Mouse (Mus musculus): Measurements from ENCODE around the gene Pcdh18.

Gene Pcdh18
- long read RNA-seq, experiment 1, full-length matches to known transcripts = 2 of 2 reads
- long read RNA-seq, experiment 1, partial matches to known transcripts = 0 of 2 reads
- long read RNA-seq, experiment 1, other reads (novel, unspliced or antisense) = 0 of 2 reads
- long read RNA-seq, experiment 2, full-length matches to known transcripts = 1 of 3 reads
- long read RNA-seq, experiment 2, partial matches to known transcripts = 0 of 3 reads
- long read RNA-seq, experiment 2, other reads (novel, unspliced or antisense) = 2 of 3 reads

DNA sequence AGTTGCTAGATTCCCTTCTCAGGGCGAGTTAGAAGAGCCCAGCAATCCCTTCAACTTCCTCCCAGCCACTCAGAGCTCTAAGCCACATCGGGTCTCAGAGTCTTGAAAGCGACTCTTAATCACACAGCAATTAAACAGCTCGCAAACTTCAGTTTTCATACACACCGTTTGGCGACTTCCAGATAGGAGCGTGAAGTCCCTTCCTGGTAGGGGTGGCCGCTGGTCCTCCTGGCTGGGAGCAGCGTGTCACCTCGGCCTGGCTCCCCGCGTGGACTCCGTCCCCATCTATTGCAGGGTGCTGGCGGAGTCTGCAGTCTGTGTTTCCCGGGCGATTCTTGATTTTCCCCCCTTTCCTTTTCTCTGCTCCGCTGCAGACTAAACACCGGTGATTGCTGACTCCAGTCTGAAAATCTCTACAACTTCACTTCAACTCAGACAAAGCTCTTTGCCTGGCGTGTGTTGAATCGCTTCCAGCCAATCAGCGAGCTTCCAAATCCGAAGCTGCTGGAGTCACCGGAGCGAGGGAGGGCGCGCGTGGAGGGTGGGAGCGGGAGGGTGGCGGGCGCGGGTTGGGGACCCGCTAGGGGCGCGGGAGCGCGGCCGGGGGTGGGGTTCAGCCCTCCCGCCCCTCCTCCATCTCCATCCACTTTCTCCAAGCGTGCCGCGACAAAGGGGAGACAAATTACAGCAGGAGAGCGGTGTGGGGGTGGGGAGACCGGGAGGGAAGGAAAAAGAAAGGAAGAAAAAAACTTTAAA is at the start of gene Pcdh18:
Pcdh18 (minus strand) TSS at position 456 of the 756 bp plus-strand sequence.
- intact Hi-C loops (cut with DNase I) = loop anchor here (10.0 kb wide), 1 partner anchor 318 kb away; no protein-coding TSS in a partner anchor

DNA sequence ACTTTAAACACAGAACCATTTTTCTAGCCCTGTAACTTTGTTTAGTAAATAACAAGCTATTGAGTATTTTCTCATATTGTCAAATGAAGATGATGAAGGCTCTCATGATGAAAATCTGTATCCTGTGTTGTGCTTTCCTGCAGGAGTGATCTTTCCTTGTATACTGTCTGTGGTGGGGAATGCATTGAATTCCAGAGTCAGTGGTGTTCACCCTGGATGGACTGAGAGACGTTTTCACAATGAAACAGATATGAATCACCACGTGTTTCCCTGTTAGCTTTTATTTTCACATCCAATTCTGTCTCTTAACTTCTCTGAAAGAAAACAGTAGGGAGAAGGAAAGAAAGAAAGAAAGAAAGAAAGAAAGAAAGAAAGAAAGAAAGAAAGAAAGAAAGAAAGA is 49.7 kb upstream of the Pcdh18 start:
- intact Hi-C loops (cut with DNase I) = no loop called here

DNA sequence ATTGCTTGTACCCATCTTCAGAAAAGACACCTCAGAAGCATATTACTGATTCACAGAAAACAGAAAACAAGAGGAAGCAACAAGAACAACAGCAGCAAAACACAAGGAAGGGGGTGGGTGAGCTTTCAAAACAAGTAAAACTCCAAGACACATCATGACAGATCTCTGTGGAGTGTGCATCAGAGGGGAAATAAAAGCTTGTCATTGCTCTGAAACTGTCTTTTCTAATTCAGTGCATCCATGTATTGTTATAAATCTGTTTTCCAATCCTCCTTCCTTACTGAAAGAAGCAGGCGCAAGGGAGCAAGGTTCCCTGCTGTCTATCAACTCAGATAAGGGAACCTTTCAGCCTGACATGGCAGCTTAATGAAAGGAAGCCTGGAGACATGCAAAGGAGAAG is 48.4 kb upstream of the Pcdh18 start:
- intact Hi-C loops (cut with DNase I) = no loop called here

DNA sequence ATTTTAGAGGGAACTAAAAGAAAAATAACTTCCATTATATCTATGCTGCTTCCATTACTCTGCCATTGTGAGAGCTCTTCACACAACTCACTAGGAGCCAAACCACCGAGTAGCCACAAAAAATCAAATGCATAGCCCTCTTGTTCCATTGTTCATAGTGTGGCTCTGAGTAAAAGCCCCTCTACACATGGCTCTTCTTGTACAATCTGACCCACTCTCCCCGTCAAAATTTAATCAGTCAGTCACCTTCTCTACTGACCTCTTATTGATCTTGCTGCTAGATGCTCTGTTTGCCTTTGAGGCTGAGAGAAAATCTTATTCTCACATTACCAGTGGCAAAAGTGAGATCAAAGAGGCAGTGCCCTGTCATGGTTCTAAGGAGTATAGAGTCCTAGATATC is 31.2 kb upstream of the Pcdh18 start:
- intact Hi-C loops (cut with DNase I) = no loop called here

DNA sequence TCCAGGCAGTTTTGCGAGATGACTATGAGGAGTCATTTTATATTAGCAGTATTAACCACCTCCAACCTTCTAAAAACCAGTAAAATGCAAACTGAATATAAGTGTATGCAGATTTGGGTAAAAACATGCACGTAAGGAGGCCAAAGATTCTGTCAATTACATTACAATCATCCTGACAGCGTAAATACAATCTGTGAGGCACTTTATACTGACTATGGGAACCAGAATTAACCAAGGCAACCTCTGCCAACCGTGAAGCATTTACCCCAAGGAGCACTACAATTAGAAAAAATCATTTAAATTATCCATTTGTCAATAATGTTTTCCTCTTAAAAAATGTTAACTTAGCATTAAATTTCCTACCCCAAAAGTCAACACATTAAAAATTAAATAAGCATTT is 30.6 kb upstream of the Pcdh18 start:
- intact Hi-C loops (cut with DNase I) = no loop called here

DNA sequence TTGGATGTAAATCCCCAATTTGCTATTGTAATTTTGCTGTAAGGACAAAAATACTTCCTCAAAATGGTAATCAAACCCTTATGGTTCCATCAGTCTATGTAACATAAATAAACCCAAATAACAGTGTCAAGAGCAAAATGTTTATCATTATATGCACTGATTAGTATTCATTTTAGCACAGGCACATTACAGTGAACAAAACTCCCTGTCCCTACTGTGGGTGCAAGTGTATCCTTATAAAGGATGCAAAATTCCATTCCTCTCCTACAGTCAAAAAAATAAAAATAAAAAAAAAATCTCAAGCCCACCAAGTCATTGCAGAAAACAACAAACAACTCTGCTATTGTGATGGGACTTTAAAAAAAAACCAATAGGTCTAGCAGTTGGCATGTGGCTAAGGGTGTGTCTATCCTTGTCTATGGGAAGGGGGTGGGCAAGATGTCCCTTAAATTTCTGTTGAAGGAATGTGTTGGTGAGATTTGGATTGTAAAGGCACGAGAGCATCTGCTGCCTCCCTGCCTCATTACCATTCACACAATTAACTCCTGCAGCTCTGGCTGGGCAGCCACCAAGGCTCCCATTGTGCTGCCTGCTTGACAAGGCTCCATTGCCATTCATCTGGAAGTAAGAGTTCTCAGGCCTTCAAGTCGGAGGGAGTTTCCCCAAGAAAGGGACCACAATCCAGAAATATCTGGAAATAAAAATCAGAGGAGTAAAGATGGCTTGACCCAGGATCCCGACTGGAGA is 12.0 kb upstream of the Pcdh18 start:
- intact Hi-C loops (cut with DNase I) = no loop called here

DNA sequence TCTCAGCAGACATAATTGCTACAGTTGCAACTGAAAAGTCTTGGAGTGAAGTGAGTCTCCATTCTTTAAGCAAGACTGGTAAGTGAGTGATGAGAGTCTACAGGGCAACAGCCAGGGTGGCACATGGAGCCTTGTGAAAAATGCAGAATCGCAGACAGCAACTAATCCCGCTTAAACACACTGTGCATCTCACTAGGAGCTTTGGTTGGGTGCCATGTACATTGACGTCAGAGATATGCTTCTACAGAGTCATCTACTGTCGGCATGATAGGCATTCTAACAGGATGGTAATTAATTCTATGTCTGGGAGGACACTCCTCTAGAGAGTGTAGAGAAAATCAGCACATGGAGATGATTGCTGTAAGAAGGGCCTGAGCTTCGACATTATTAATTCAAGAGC is 5.6 kb upstream of the Pcdh18 start:
- intact Hi-C loops (cut with DNase I) = no loop called here

DNA sequence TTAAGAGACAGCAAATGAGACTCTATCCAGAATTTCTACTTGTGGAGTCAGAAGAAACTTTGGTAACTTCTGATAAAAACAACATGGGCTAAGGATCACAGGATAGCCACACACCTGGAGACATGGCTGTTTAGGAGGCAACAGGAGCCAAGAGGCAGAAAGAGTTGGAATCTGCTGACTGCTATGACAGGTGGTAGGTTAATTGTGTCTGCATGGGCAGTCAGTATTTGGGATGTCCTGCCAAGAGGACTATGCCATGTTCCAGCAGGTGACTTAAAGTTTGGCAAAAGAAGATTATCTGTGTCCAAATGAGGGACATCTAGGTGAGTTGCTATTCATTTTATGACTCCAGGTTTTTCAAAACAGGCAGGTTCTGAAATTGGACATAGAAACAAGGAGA is 4.8 kb upstream of the Pcdh18 start:
- intact Hi-C loops (cut with DNase I) = no loop called here

DNA sequence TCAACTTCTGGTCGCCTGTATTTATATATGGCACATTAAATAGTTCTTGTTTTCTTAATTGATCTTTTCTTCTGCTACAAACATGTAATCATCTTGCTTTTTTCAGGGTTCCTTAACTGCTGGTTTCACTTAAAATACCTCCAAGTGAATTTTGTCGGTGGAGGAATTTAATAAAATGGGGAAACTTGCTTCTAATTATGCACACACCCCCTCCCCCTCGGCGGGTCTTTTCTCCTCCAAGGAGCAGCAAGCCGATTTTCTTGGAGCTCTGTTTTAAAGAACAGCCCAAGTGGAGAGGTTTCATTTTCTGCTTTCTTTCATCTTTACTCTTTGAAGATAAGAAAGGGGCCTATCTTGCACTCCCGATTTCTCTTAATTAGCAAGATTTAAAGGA is 498 bp upstream of the Pcdh18 start:
- intact Hi-C loops (cut with DNase I) = loop anchor here (10.0 kb wide), 1 partner anchor 317 kb away; no protein-coding TSS in a partner anchor

DNA sequence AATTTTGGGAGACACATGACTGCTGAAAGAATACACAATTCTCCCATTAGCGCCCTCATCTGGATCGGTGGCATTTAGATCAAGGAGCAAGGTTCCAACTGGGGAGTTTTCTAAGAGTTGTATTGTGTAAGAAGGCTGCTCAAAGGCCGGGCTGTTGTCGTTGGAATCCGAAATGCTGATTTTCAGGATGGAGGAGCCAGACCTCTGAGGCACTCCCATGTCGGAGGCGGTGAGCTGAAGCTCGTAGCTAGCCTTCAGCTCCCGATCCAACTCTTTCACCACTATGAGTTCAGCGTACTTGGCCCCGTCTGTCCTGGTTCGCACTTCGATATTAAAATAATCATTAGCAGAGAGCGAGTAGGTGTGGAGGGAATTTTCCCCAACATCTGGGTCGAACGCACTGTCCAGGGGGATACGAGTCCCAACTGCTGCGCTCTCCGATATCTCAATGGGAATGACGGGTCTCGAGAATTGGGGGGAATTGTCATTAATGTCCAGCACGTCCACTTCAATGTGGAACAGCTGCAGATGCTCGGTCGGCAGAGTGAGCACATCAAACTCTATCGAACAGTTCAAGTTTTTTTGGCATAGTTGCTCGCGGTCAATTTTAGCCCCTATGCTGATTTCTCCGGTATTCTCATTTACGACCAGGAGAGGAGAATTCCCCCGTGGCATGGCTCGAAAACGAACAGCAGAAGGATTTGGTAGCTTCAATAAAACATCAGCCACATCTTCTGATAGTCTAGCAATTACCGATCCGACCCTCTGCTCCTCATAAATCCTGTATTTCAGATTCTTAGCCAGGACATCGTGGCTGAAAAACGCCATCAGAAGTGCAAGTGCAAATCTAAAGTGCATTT is 909 bp downstream of the Pcdh18 start:
- intact Hi-C loops (cut with DNase I) = loop anchor here (10.0 kb wide), 1 partner anchor 319 kb away; no protein-coding TSS in a partner anchor

DNA sequence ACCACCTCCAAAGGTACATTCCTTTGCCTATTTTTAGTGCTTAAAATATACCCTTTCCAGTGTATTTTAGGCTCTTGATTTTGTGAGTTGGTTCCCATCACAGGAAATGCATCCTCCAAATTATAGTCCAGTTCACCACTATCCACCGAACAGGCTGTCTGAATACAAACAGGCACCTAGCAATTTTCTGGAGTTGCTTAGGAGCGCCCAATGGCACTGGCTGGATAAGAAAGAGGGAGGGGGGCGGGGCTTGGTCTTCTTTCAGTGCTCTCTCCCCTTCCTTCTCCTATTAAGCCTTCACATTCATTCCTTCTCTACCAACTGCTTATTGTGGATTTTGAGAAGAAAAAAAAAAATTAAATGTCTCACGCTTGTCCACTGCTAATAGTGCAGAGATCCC is 4.4 kb downstream of the Pcdh18 start:
- intact Hi-C loops (cut with DNase I) = loop anchor here (10.0 kb wide), 1 partner anchor 322 kb away; no protein-coding TSS in a partner anchor

DNA sequence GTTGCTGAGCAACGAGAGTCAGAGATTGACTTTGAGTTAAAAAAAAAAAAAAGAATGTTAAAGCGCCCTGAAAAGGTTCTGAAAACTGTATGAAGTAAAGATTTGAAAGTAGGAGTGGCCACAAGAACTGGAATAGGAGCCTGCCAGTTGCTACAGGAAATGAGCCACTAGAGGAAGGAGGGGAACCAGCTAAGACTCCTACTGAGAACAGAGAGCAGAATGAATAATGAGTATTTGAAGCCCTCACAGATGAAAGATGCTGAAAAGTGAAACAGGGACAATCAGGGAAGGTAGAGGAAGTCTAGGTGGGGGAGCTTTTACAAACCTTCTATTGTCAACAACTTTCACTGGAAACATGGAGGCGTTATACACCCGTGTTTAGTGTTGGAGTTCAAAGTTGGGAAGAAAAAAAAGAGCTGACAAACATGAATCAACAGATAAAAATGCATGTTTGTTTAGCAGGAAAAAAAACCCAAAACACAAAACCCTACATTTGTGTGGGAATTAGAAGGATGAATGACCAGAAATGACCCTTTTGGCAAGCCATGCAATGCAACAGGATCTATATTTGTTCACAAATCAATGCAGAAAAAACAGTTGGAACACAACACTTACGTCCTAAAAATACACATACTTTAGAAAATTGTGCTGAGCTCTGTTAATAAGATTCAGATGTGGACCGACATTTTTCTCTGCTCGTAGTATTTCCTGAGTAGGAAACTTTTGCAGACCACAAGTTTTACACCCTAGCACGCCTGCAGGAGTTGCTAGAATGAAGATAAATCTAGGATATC is 7.4 kb downstream of the Pcdh18 start:
- intact Hi-C loops (cut with DNase I) = loop anchor here (10.0 kb wide), 1 partner anchor 325 kb away; no protein-coding TSS in a partner anchor

DNA sequence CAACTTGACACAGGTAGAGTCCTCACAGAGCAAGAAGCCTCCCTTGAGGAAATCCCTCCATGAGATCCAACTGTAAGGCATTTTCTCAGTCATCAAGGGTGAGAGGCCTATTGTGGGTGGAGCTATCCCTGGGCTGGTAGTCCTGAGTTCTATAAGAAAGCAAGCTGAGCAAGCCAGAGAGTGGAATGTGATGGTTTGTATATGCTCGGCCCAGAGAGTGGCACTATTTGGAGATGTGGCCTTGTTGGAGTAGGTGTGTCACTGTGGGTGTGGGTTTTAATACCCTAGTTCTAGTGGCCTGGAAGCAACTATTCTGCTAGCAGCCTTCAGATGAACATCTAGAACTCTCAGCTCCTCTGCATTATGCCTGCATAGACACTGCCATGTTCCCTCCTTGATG is 9.1 kb downstream of the Pcdh18 start:
- intact Hi-C loops (cut with DNase I) = no loop called here

DNA sequence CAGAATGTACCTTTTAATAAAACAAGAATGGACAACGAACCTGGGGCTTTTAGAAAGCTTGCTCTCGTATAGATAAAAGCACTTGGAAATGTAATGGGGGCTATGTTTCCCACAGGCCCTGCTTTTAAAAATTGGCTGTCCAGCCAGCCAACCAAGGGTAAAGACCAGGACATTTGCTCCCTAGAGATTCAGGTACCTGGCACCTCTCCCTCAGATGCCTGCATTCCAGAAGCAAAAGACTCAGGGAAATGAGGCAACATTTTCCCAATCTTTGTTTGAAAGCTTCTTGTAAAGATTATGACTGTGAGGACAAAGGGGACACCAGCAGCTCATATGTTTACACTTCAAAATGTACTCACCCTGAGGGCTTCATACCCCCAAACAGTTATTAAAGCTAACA is 18.1 kb downstream of the Pcdh18 start:
- intact Hi-C loops (cut with DNase I) = no loop called here

DNA sequence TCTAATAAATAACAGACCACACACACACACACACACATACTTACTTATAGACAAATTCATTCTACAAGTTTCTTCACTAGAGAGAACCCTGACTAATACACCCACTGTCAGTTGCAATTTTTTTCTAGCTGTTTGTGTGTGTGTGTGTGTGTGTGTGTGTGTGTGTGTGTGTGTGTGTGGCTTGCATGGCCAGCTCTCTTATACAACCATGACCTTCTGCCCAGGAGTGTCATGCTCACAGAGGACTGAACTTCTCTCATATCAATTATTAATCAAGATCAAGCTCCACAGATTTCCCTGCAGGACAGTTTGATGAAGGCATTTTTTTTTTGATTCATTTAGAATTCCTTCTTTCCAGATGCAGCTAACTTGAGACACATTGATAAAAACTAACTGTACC is 18.6 kb downstream of the Pcdh18 start:
- intact Hi-C loops (cut with DNase I) = no loop called here

DNA sequence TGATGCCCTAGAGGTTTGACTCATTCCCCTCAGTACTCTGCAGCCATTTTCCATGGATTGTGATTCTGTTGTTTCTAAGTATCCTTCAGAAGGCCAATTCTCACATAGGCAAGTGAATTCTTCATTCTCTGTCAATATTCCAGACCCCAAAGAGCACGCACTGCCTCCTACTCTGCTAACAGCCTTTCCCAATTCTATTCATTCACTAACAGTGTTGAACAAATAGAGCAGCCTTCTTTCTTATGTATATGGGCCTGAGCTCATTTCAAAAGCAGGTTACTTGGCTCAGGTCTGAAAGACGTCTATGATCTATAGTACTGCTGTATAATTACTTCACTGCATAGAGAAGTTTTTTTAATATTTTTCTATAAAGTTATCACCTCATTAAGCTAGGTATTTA is 50.6 kb downstream of the Pcdh18 start:
- intact Hi-C loops (cut with DNase I) = no loop called here

DNA sequence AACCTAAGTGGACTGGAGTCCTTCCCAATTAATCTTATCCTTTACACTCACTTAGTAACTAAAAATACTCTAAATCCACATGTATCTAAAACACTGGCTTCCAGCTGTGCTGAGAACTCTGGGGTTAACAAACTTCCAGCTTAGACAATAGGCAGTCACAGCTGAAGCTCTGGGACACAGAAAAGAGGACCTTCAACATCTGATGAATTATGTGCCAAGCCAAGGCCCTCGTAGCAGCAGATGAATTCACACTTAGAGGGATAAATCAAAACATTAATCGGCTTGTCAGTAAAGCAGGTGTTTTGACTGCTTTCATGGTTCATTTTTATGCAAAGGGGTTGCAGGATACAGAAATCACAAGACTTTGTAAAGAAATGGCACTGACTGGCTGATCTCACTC is 57.2 kb downstream of the Pcdh18 start:
- intact Hi-C loops (cut with DNase I) = no loop called here
